Mouse (Mus musculus): ENCODE measurements around the gene St5. TPM values are rescaled to one million over a fixed set of nuclear protein-coding genes. Genes with fewer than 3 reads are reported as not detected.
A peak's percentile ranks its signal among the peaks of the same experiment; 100 is the strongest.

St5 gene
- polyA plus RNA-seq, 1 experiment, result 28.6 TPM

- H3ac ChIP-seq (ENCODE audit: control insufficient read depth, insufficient read length, low read depth), result no peak overlapping the region
- no peaks in the 10 kb centered on the region for H3K27me3 ChIP-seq (ENCODE audit: control insufficient read depth, insufficient read depth, insufficient read length)
- peaks cover 34% of the 10 kb centered on the region for H3K79me3 ChIP-seq (ENCODE audit: low read depth)
- H3K4me3 ChIP-seq (ENCODE audit: insufficient read depth, poor library complexity, severe bottlenecking), result no peak overlapping the region
- peaks cover 69% of the 10 kb centered on the region for H3K79me2 ChIP-seq (ENCODE audit: control insufficient read depth, insufficient read depth)
- TF ChIP-seq FOSL1 (IDR thresholded peaks at IDR 0.05; ENCODE audit: insufficient read depth, low read length, poor library complexity, severe bottlenecking), result no peak
- peak; percentile 97 for TF ChIP-seq CEBPB (IDR thresholded peaks at IDR 0.05; ENCODE audit: low read depth)
- TF ChIP-seq MYOG (IDR thresholded peaks at IDR 0.05; ENCODE audit: control insufficient read depth, extremely low read depth, insufficient read length), result no peak
- TF ChIP-seq MAX (IDR thresholded peaks at IDR 0.05), result no peak
- TF ChIP-seq MYOD1 (IDR thresholded peaks at IDR 0.05; ENCODE audit: control insufficient read depth, insufficient read length, low read depth), result peak; percentile 65
- no peak for TF ChIP-seq USF1 (IDR thresholded peaks at IDR 0.05; ENCODE audit: low read depth)
- TF ChIP-seq CTCF (IDR thresholded peaks at IDR 0.05; ENCODE audit: control insufficient read depth, insufficient read depth, insufficient read length), result no peak
- H3K36me3 ChIP-seq (ENCODE audit: control insufficient read depth, insufficient read depth), result no peaks in the 10 kb centered on the region
Measured at GRCm38 (mm10) chr7:109637391-109637790, 66.0 kb downstream of the St5 start.

DNA sequence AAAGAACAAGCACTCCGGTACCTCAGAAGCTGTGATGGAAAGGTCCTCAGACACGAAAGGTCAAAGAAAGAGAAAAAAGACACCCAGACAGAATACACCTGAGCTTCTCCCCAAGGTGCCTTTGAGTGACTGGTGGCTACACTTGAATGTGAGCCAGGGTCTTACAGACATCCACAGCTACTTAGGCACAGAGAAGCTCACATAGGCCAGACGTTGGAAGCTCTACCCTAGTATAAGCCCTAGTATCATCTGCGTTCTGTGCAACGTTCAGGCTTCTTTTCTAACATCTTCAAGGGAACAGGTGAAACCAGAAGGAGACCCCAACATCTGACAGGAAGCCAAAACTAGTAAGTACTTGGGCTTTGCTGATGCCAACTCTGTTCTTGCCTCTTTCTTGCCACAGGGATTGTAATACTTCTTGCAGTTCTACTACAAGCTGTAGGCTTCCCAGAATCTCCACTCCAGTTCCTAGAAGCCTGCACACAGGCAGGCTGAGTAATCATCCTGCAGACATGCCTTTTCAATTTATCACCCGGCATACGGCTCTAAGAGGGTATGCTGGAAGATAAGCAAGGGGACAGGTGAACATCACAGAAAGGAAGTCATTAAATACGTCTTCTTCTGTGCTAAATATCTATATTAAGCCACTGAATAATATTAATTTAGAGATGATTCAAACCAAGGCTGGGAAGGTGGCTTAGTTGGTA is 67.2 kb downstream of the St5 start:
- no peak overlapping the region for H3K4me3 ChIP-seq (ENCODE audit: insufficient read depth, poor library complexity, severe bottlenecking)
- H3K79me2 ChIP-seq (ENCODE audit: control insufficient read depth, insufficient read depth), result peaks cover 81% of the 10 kb centered on the region
- no peaks in the 10 kb centered on the region for H3K27me3 ChIP-seq (ENCODE audit: control insufficient read depth, insufficient read depth, insufficient read length)
- H3ac ChIP-seq (ENCODE audit: control insufficient read depth, insufficient read length, low read depth), result no peak overlapping the region
- TF ChIP-seq MYOD1 (IDR thresholded peaks at IDR 0.05; ENCODE audit: control insufficient read depth, insufficient read length, low read depth) (peak; percentile 66), MAX (IDR thresholded peaks at IDR 0.05) (no peak)
- H3K79me3 ChIP-seq (ENCODE audit: low read depth), result peaks cover 36% of the 10 kb centered on the region
- no peaks in the 10 kb centered on the region for H3K36me3 ChIP-seq (ENCODE audit: control insufficient read depth, insufficient read depth)

- Histone ChIP-seq H3K36me3 (ENCODE audit: control insufficient read depth, insufficient read depth) (no peaks in the 10 kb centered on the region), H3K4me3 (ENCODE audit: insufficient read depth, poor library complexity, severe bottlenecking) (no peak overlapping the region), H3ac (ENCODE audit: control insufficient read depth, insufficient read length, low read depth) (no peak overlapping the region), H3K79me2 (ENCODE audit: control insufficient read depth, insufficient read depth) (peaks cover 69% of the 10 kb centered on the region), H3K79me3 (ENCODE audit: low read depth) (peaks cover 35% of the 10 kb centered on the region), H3K27me3 (ENCODE audit: control insufficient read depth, insufficient read depth, insufficient read length) (no peaks in the 10 kb centered on the region)
- TF ChIP-seq MYOG (IDR thresholded peaks at IDR 0.05; ENCODE audit: control insufficient read depth, extremely low read depth, insufficient read length) (no peak), USF1 (IDR thresholded peaks at IDR 0.05; ENCODE audit: low read depth) (no peak), MAX (IDR thresholded peaks at IDR 0.05) (no peak), CTCF (IDR thresholded peaks at IDR 0.05; ENCODE audit: control insufficient read depth, insufficient read depth, insufficient read length) (no peak), CEBPB (IDR thresholded peaks at IDR 0.05; ENCODE audit: low read depth) (no peak), MYOD1 (IDR thresholded peaks at IDR 0.05; ENCODE audit: control insufficient read depth, insufficient read length, low read depth) (no peak), FOSL1 (IDR thresholded peaks at IDR 0.05; ENCODE audit: insufficient read depth, low read length, poor library complexity, severe bottlenecking) (no peak)
Measured at GRCm38 (mm10) chr7:109633404-109634085, 69.9 kb downstream of the St5 start.

DNA sequence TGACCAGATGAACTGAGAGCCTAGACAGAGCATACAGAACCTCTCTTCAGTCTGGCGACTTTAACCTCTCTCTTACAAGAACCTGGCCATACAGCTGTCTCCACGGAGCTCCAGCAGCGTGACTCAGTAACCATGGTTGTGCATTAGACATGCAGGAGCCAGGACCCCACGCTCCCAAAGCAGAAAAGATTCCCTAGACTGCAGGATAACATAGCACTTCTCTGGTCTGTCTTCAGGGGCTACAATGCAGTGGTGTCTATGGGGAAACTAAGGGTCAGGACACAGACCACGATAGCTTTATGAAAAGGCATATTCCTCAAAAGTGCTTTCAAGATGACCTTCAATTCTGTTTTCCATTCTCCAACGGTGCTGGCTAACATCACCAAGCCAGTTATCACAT is 72.1 kb downstream of the St5 start:
- peaks cover 48% of the 10 kb centered on the region for H3K79me3 ChIP-seq (ENCODE audit: low read depth)
- H3K4me3 ChIP-seq (ENCODE audit: insufficient read depth, poor library complexity, severe bottlenecking), result no peak overlapping the region
- no peaks in the 10 kb centered on the region for H3K27me3 ChIP-seq (ENCODE audit: control insufficient read depth, insufficient read depth, insufficient read length)
- TF ChIP-seq MYOD1 (IDR thresholded peaks at IDR 0.05; ENCODE audit: control insufficient read depth, insufficient read length, low read depth) (peak; percentile 49), FOSL1 (IDR thresholded peaks at IDR 0.05; ENCODE audit: insufficient read depth, low read length, poor library complexity, severe bottlenecking) (no peak)
- no peaks in the 10 kb centered on the region for H3K36me3 ChIP-seq (ENCODE audit: control insufficient read depth, insufficient read depth)
- no peak overlapping the region for H3ac ChIP-seq (ENCODE audit: control insufficient read depth, insufficient read length, low read depth)
- peaks cover 86% of the 10 kb centered on the region for H3K79me2 ChIP-seq (ENCODE audit: control insufficient read depth, insufficient read depth)

GRCm38 (mm10) chr7:109629871-109630778 is 73.3 kb downstream of the St5 start:
- TF ChIP-seq CTCF (IDR thresholded peaks at IDR 0.05; ENCODE audit: control insufficient read depth, insufficient read depth, insufficient read length) (no peak), MYOG (IDR thresholded peaks at IDR 0.05; ENCODE audit: control insufficient read depth, extremely low read depth, insufficient read length) (no peak), MYOD1 (IDR thresholded peaks at IDR 0.05; ENCODE audit: control insufficient read depth, insufficient read length, low read depth) (peak; percentile 73)
- Histone ChIP-seq H3ac (ENCODE audit: control insufficient read depth, insufficient read length, low read depth) (no peak overlapping the region), H3K79me2 (ENCODE audit: control insufficient read depth, insufficient read depth) (peaks cover 84% of the 10 kb centered on the region)

More at GRCm38 (mm10) chr7:109629871-109630778, 73.3 kb downstream of the St5 start:
- Histone ChIP-seq H3K79me3 (ENCODE audit: low read depth) (peaks cover 40% of the 10 kb centered on the region), H3K4me3 (ENCODE audit: insufficient read depth, poor library complexity, severe bottlenecking) (no peak overlapping the region), H3K27me3 (ENCODE audit: control insufficient read depth, insufficient read depth, insufficient read length) (no peaks in the 10 kb centered on the region), H3K36me3 (ENCODE audit: control insufficient read depth, insufficient read depth) (no peaks in the 10 kb centered on the region)
